Mouse (Mus musculus): ENCODE measurements around the gene Sdf2. TPM values are rescaled to one million over a fixed set of nuclear protein-coding genes. Genes with fewer than 3 reads are reported as not detected.

Sdf2 gene
- 10 to 100 TPM; 61.6 to 67.7 (median 62.3) TPM for total RNA-seq (2022)

- peak; percentile 84 to 85 for DNase-seq (ENCODE audit: low spot score in 2 of 2)
These were observed at the start of gene Sdf2, which contains the start of gene Supt6 for GRCm38 (mm10) chr11:78245627-78246317. Gene Sdf2, plus strand, starts transcription at chr11:78245746. Gene Supt6, minus strand, starts transcription at chr11:78245987.

DNA sequence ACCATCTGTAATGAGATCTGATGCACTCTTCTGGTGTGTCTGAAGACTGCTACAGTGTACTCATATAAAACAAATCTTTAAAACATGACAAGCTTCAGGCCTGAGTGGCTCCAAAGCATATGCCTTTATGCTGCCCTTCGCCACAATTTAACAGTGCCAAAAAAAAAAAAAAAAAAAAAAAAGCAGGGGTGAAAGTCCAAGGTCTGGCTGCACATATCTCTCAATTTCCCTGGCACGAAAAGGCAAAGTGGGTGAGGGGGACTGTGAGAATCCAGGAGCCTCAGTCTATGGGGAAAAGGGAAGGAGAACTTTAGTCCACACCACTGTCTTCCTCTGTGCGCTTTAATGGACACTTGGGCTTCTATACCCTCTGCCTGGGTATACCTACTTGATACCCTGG is 43.2 kb upstream of the Sdf2 start:
- DNase-seq (ENCODE audit: low spot score in 2 of 2) = no peak

GRCm38 (mm10) chr11:78204287-78204686 is 41.3 kb upstream of the Sdf2 start:
- DNase-seq (ENCODE audit: low spot score in 2 of 2) = no peak

GRCm38 (mm10) chr11:78205361-78206206 is 40.0 kb upstream of the Sdf2 start:
- DNase-seq (ENCODE audit: low spot score in 2 of 2) = no peak

DNA sequence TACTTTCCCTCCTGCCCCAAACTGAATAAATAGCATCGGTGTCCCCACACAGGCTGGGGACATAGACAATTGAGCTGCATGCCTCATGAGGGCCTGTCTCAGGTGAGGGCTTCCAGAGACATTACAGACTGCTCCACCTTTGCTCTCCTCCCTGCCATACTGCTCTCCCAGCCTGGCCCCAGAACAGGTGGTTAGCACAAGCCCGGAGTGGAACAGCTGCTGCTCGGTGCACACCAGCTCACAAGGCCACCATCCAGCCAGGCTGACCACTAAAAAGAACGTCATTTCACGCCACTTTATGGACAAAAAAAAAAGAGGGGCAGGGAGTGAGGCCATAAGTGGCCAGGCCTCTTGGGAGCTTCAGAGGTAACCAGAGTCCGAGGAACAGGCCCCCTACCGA is 38.4 kb upstream of the Sdf2 start:
- no peak for DNase-seq (ENCODE audit: low spot score in 2 of 2)

DNA sequence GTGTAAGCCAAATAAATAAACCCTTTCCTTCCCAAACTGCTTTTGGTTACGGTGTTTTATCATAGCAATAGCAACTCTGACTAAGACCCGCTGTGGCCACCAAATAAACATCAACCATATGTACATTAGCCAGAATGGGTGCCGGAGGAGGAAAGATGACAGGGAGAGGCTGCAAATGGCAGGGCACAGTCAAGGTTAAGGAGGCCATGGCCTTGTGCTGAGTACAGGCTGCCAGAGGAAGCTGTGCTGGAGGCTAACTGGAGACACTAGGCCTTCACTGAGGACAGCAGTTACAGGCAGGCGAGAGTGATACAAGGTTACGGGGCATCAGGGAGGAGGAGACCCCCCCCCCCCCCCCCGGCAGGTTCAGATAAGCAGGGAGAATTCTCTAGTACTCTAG is 35.7 kb upstream of the Sdf2 start:
- no peak for DNase-seq (ENCODE audit: low spot score in 2 of 2)

DNA sequence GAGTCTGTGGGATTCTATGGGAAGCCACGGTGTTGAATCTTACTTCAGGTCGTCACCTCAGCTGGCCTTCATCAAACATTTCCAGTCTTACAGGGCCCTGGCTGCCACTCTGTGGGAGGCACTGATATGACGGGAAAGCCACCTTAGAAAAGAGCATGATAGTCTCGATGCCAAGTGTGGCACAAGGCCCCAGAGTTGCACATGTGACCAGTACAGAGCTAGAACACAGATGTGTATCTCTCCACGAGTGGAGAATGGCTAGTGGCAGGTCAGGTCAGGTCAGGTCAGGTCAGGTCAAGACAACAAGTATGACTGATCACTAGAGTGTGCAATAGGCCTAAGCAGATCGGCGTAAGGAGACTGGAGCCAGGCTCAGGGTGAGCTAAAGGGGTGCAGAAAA is 34.9 kb upstream of the Sdf2 start:
- DNase-seq (ENCODE audit: low spot score in 2 of 2) = no peak

DNA sequence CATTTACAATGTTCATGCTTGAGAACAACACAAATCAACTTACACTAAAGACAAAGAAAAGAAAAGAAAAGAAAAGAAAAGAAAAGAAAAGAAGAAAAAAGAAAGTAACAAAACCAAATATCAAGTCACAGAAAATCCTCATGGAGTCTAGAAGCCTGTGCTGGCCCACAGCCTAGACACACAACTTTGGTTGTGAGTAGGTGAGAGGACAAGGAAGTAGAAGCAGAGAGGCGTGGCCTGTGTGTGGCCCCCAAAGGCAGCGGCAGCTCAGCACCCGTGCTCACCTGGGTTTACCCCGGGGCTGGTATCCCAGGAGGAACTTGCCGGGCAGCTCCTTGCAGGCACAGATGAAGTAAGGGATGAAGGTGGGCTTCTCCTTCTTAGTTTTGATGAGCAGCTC is 34.0 kb upstream of the Sdf2 start:
- no peak for DNase-seq (ENCODE audit: low spot score in 2 of 2)

- DNase-seq (ENCODE audit: low spot score in 2 of 2) = no peak
These were observed 32.3 kb upstream of the Sdf2 start for GRCm38 (mm10) chr11:78213086-78213817.

DNA sequence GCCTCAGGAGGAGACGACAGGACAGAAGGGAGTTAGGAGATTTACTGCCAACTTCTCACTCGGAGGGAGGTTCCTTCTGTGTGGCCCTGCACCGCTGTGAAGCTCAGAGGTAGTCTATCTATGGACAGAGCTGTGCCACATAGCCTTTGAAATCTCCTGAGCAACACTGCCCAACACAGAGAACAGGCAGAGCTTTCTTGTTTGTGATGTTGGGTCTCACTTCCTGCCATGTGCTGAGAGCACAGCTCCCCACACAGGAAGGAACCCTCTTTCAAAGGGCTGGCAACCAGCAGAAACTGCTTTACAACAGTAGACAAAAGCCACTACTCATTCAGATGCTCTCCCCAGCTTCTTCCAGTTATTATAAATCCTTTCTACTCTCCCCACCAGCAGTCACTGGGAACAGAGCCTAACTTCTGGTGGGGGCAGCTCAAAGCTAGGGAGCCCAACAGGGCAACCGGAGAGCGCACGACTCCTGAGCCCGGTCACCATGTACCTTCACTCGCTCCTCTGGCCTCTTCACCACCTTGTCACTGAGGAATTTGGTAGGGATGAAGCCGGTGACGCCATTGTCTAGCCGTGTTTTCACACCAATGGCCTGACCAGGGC is 29.7 kb upstream of the Sdf2 start:
- DNase-seq (ENCODE audit: low spot score in 2 of 2) = peak in 1 of 2 experiments; percentile 56

- no peak for DNase-seq (ENCODE audit: low spot score in 2 of 2)
These were observed 22.0 kb upstream of the Sdf2 start for GRCm38 (mm10) chr11:78223586-78223985.

DNA sequence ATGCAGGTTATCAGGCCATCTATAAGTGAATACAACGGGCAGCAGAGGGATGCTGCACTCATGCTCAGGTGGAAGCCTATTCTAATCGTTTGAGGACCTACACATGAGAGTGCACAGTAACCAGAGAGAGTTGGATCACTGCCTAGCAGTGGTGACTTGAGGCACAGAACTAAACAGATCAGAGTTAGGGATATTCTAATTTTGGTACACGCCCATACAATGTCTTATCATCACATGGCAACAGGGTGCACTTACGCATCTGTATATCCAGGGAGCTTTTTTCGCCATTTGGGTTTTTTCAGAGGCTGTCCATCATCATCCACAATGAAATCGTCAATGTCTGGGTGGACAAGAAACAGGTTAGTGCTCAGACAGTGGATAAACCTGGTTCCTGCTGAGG is 14.0 kb upstream of the Sdf2 start:
- no peak for DNase-seq (ENCODE audit: low spot score in 2 of 2)

GRCm38 (mm10) chr11:78240193-78240857 is 5.2 kb upstream of the Sdf2 start:
- peak; percentile 70 to 72 for DNase-seq (ENCODE audit: low spot score in 2 of 2)

- no peak for DNase-seq (ENCODE audit: low spot score in 2 of 2)
These were observed 302 bp upstream of the Sdf2 start for GRCm38 (mm10) chr11:78245261-78245626.

GRCm38 (mm10) chr11:78246318-78247011 is 919 bp downstream of the Sdf2 start:
- DNase-seq (ENCODE audit: low spot score in 2 of 2) = no peak

- no peak for DNase-seq (ENCODE audit: low spot score in 2 of 2)
These were observed 1.4 kb downstream of the Sdf2 start for GRCm38 (mm10) chr11:78247012-78247348.

DNA sequence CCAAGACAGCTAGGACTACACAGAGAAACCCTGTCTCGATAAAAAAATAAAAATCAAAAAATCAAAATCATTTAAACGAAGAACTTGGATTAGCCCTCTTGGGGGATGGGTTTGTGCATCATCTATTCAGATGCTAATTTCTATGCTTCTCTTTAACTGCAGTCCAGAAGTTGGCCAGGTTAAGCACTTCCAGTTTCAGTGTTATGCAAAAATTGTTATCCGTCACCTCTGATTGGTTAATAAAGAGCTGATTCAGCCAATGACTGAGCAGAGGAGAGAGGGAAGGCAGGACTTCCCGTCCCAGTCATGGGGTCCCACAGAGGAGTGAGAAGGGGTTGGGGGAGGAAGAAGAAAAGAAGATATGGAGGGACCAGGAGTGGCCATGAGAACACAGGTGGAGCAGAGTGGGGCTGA is 2.2 kb downstream of the Sdf2 start:
- no peak for DNase-seq (ENCODE audit: low spot score in 2 of 2)

- DNase-seq (ENCODE audit: low spot score in 2 of 2) = no peak
These were observed 11.1 kb downstream of the Sdf2 start for GRCm38 (mm10) chr11:78256618-78257017.

GRCm38 (mm10) chr11:78260489-78261258 is 15.1 kb downstream of the Sdf2 start:
- DNase-seq (ENCODE audit: low spot score in 2 of 2) = no peak
